Mouse (Mus musculus): ENCODE results near the gene Yod1. TPM values are rescaled to one million over a fixed set of nuclear protein-coding genes. Genes with fewer than 3 reads are reported as not detected.

Yod1 gene
- total RNA-seq, 1 experiment from 2014 or later, result 8.7 TPM

DNA sequence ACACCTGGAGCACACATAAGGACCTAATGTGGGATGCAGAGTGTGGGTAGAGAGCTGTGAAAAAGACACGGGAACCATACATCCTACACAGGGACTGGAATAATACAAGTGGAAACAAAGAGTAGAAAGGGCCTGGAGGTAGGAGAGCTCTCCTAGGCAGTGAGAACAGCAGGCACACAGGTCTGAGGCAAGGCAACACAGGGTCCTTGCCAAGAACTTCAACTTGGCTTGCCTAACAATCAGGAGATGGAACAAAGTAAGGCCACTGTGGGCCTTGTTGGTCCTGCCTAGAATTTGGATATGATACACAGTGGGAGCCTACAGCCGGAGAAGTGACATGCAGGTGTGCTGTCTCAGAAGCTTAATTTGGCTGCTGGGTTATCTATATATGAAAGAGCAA lies 52.8 kb downstream of the Yod1 start:
- DNase-seq, result no peak

DNA sequence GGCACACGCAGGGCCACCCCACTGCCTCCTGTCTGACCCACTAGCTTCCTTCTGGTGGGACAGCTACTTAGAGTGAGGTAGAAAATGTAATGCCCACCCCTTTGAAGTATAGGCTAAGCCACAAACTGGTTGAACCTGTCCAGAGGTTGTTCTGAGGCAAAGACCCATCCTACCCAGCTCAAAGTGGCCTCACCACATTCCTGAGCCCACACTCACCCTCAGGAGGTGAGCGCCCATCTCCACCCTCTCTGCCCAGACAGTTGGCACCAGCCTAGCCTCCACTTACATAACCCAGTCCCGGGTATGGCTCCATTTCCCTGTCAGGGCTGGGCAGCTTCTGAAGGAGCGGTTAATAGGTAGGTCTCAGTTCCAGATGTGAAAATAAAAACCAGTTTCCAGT lies 53.4 kb downstream of the Yod1 start:
- DNase-seq, result no peak

DNA sequence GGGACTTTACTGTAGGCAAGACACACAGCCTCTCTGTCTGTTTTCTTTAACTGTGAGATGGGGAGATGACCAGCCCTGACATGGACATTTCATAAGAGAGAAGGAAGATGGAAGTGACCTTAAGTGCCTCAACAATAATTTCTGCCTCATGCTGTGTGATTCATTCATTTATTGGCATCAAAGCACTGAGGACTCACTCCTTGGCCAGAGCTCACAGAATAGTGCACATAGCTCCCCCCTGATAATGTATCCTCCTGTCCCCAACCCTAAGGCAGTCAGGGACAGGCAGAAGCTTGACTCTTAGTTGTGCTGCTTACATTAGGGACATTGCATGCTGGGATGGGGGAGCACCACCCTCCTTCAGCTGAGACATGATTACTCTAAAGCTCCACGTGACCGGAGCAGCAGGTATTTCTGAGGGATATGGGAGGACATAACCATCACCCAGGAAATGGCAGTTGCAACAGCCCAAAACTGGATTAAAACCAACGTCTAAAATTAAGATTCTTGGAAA lies 53.9 kb downstream of the Yod1 start:
- no peak for DNase-seq

Other genes with a start within 250 kb of the Yod1 start
- gene Zp3r, start 87.7 kb upstream of the Yod1 start, total RNA-seq (2021), result not detected in 2 replicates
- gene C4bp, start 55.7 kb upstream of the Yod1 start, total RNA-seq (2021), result 3.8 TPM in 1 of 2 replicates, not detected in the other
- 0.21 TPM in 1 of 2 replicates, not detected in the other for gene Gm29427, start 1.5 kb upstream of the Yod1 start, total RNA-seq (2021)
- gene Pfkfb2, start 11.9 kb downstream of the Yod1 start, total RNA-seq (2021), result 29.3 and 34.7 TPM in 2 replicates
- 2.5 and 3.4 TPM in 2 replicates for gene AA986860, start 14.6 kb downstream of the Yod1 start, total RNA-seq (2021)
- not detected in 2 replicates for gene Fcamr, start 83.6 kb downstream of the Yod1 start, total RNA-seq (2021)
- gene Pigr, start 109.4 kb downstream of the Yod1 start, total RNA-seq (2021), result 2.6 TPM in 1 of 2 replicates, not detected in the other
- gene Fcmr, start 148.3 kb downstream of the Yod1 start, total RNA-seq (2021), result 0.76 and 1.1 TPM in 2 replicates
- not detected in 2 replicates for gene Il24, start 170.1 kb downstream of the Yod1 start, total RNA-seq (2021)
- not detected in 2 replicates for gene Il20, start 194.1 kb downstream of the Yod1 start, total RNA-seq (2021)
- not detected in 2 replicates for gene Il19, start 222.8 kb downstream of the Yod1 start, total RNA-seq (2021)

Data from adrenal gland, postnatal 25 days (tissue).